Mouse (Mus musculus): ENCODE measurements around the gene Sorl1. TPM values are rescaled to one million over a fixed set of nuclear protein-coding genes. Genes with fewer than 3 reads are reported as not detected.

Gene Sorl1
- total and polyA plus RNA-seq, 3 experiments, result 2.5 to 12.3 (median 6.3) TPM

- 0 out of 2 replicates have a peak, but pooled peaks have one; percentile 44 for TF ChIP-seq UBTF (IDR thresholded peaks at IDR 0.05; ENCODE audit: low read depth, low read length)
- TF ChIP-seq TCF12 (IDR thresholded peaks at IDR 0.05; ENCODE audit: low read depth, low read length), result no peak
- TF ChIP-seq MAFK (IDR thresholded peaks at IDR 0.05; ENCODE audit: insufficient replicate concordance, low read length), result no peak
- TF ChIP-seq TBP (conservative IDR thresholded peaks at IDR 0.05; ENCODE audit: low read depth, low read length), result peak; percentile 65; the same call in 1 of the 2 replicates
- TF ChIP-seq POLR2AphosphoS2 (IDR thresholded peaks at IDR 0.05; ENCODE audit: low read depth, low read length), result no peak
- no peak for TF ChIP-seq POLR2A (IDR thresholded peaks at IDR 0.05; ENCODE audit: low read depth, low read length)
Observed at GRCm38 (mm10) chr9:42108369-42108951, 15.6 kb downstream of the Sorl1 start (continued).

GRCm38 (mm10) chr9:42107062-42107461, 17.0 kb downstream of the Sorl1 start:
- dilution Hi-C loops (cut with MboI; ENCODE audit: extremely low pct_ligation_motif_present, extremely low pct_unique_long_range_greater_than_20kb, low sequenced_read_pairs), result no loop called here
- Histone ChIP-seq H3K9ac (ENCODE audit: insufficient read depth, low read depth) (no peak overlapping the region), H3K79me2 (replicated peaks; ENCODE audit: control insufficient read depth, extremely low read depth, insufficient read depth, poor library complexity, severe bottlenecking) (no peaks in the 10 kb centered on the region), H3K4me2 (ENCODE audit: insufficient read depth, low read depth, poor library complexity, severe bottlenecking) (no peak overlapping the region), H3K36me3 (replicated peaks in 1 of 2; ENCODE audit: control insufficient read depth in 1 of 2, insufficient read depth in 1 of 2, low read length in 1 of 2) (peaks cover 0 to 17% of the 10 kb centered on the region in 2 experiments), H3K27ac (ENCODE audit: insufficient read depth, low read depth) (no peak overlapping the region), H3K27me3 (replicated peaks) (no peaks in the 10 kb centered on the region), H3K4me3 (replicated peaks in 1 of 3; ENCODE audit: low read depth in 2 of 3, low read length in 2 of 3, poor library complexity in 1 of 3) (no peak overlapping the region), H3K4me1 (ENCODE audit: control insufficient read depth in 1 of 2, insufficient read depth in 2 of 2) (peaks cover 0 to 39% of the 10 kb centered on the region in 2 experiments; a peak in 2 of 4 replicates), H3K9me3 (replicated peaks; ENCODE audit: low read length) (no peaks in the 10 kb centered on the region)
- TF ChIP-seq USF1 (IDR thresholded peaks at IDR 0.05; ENCODE audit: low read depth, low read length) (no peak), POLR2A (IDR thresholded peaks at IDR 0.05; ENCODE audit: low read depth, low read length) (no peak), JUN (IDR thresholded peaks at IDR 0.05; ENCODE audit: insufficient read depth, low read depth, low read length) (no peak), USF2 (conservative IDR thresholded peaks at IDR 0.05; ENCODE audit: low read depth, low read length) (no peak), TBP (conservative IDR thresholded peaks at IDR 0.05; ENCODE audit: low read depth, low read length) (no peak), IRF4 (IDR thresholded peaks at IDR 0.05; ENCODE audit: low read depth, low read length) (no peak), MAFK (IDR thresholded peaks at IDR 0.05; ENCODE audit: insufficient replicate concordance, low read length) (no peak), ZMIZ1 (IDR thresholded peaks at IDR 0.05; ENCODE audit: low read depth, low read length) (no peak), MEF2A (IDR thresholded peaks at IDR 0.05; ENCODE audit: borderline replicate concordance, low read depth, low read length) (no peak), NRF1 (IDR thresholded peaks at IDR 0.05; ENCODE audit: low read depth, low read length) (no peak), MAZ (IDR thresholded peaks at IDR 0.05; ENCODE audit: low read depth, low read length) (no peak), PAX5 (IDR thresholded peaks at IDR 0.05; ENCODE audit: low read length) (no peak), ETS1 (conservative IDR thresholded peaks at IDR 0.05; ENCODE audit: low read depth, low read length) (no peak), GABPA (IDR thresholded peaks at IDR 0.05; ENCODE audit: insufficient replicate concordance, low read depth, low read length) (no peak), ZKSCAN1 (IDR thresholded peaks at IDR 0.05; ENCODE audit: borderline replicate concordance, low read depth, low read length) (no peak)
- in situ Hi-C loops (cut with MboI; ENCODE audit: low pct_ligation_motif_present, low pct_unique_long_range_greater_than_20kb, low sequenced_read_pairs), result no loop called here
- no peak for DNase-seq (ENCODE audit: extremely low read depth)

All from CH12.LX (cell line).